Mouse (Mus musculus) brain, embryonic 14.5 days (tissue): ENCODE results near the gene Erbb2. TPM values are rescaled to one million over a fixed set of nuclear protein-coding genes. Genes with fewer than 3 reads are reported as not detected.
"Not testable (repeated sequence)": the region's sequence is repeated elsewhere in the genome, so short reads cannot be mapped to it uniquely, and the experiment has no call there.

Experiments used
- DNase-seq: peaks from one replicate; pipeline ENCODE4 v3.0.0-alpha.2; 2011; ENCODE audit warnings: low read depth
- CTCF ChIP-seq: fragments of 200-500 bp; IDR thresholded peaks from 2 replicates; pipeline ENCODE4 v1.5.1; 2012; ENCODE audit warnings: inconsistent platforms, mild to moderate bottlenecking, moderate library complexity, borderline replicate concordance; ENCODE audit not compliant: insufficient read depth, insufficient read length; ENCODE audit errors: extremely low read depth
- POLR2A ChIP-seq: fragments of 200-500 bp; IDR thresholded peaks from 2 replicates; pipeline ENCODE4 v1.6.1; 2012; ENCODE audit warnings: mild to moderate bottlenecking, inconsistent platforms, borderline replicate concordance; ENCODE audit not compliant: poor library complexity, insufficient read depth, insufficient read length, severe bottlenecking; ENCODE audit errors: extremely low read depth
- polyA plus RNA-seq: library from polyadenylated mRNA; depleted of rRNA; stranded (reverse); fragments of >200 nt; gene quantifications from 2 replicates; pipeline ENCODE4 v1.2.3, GENCODE M21; 2012

Erbb2 gene
- polyA plus RNA-seq, 1 experiment: 10.4 TPM

- TF ChIP-seq CTCF: no peak
- no peak for TF ChIP-seq POLR2A
- DNase-seq: no peak
Observed at GRCm38 (mm10) chr11:98376756-98377155, 35.5 kb upstream of the Erbb2 start.

GRCm38 (mm10) chr11:98377787-98378186 is 34.5 kb upstream of the Erbb2 start:
- TF ChIP-seq POLR2A (no peak), CTCF (no peak)
- DNase-seq: no peak

- DNase-seq: no peak
- TF ChIP-seq POLR2A: no peak
- TF ChIP-seq CTCF: no peak
Observed at GRCm38 (mm10) chr11:98379379-98379778, 32.9 kb upstream of the Erbb2 start.

GRCm38 (mm10) chr11:98380106-98380505 is 32.2 kb upstream of the Erbb2 start:
- peak; percentile 82 for DNase-seq
- TF ChIP-seq CTCF (no peak), POLR2A (no peak)

GRCm38 (mm10) chr11:98381651-98382050 is 30.6 kb upstream of the Erbb2 start:
- DNase-seq: no peak
- TF ChIP-seq POLR2A (no peak), CTCF (no peak)

GRCm38 (mm10) chr11:98382405-98382804 is 29.9 kb upstream of the Erbb2 start:
- DNase-seq: not testable (repeated sequence)

- TF ChIP-seq CTCF: no peak
- no peak for TF ChIP-seq POLR2A
- no peak for DNase-seq
Observed at GRCm38 (mm10) chr11:98383261-98384030, 28.8 kb upstream of the Erbb2 start, which contains the start of gene Tcap. TSS of gene Tcap (plus strand) at chr11:98383811.

- TF ChIP-seq POLR2A: no peak
- TF ChIP-seq CTCF: no peak
- no peak for DNase-seq
Observed at GRCm38 (mm10) chr11:98384216-98384615, 28.1 kb upstream of the Erbb2 start.

- no peak for TF ChIP-seq CTCF
- TF ChIP-seq POLR2A: no peak
- no peak for DNase-seq
Observed at GRCm38 (mm10) chr11:98384721-98385637, 27.3 kb upstream of the Erbb2 start.

GRCm38 (mm10) chr11:98385638-98386585 is 26.4 kb upstream of the Erbb2 start, which contains the start of gene Pnmt:
TSS of gene Pnmt (plus strand) at chr11:98386450.
- TF ChIP-seq POLR2A (no peak), CTCF (no peak)
- DNase-seq: no peak

- no peak for DNase-seq
- TF ChIP-seq POLR2A: no peak
- no peak for TF ChIP-seq CTCF
Observed at GRCm38 (mm10) chr11:98386596-98386995, 25.7 kb upstream of the Erbb2 start.

- no peak for TF ChIP-seq CTCF
- TF ChIP-seq POLR2A: no peak
- DNase-seq: no peak
Observed at GRCm38 (mm10) chr11:98387056-98387577, 25.2 kb upstream of the Erbb2 start.

- TF ChIP-seq POLR2A: no peak
- no peak for TF ChIP-seq CTCF
- DNase-seq: no peak
Observed at GRCm38 (mm10) chr11:98388282-98388681, 24.0 kb upstream of the Erbb2 start.
